Mouse (Mus musculus) bone marrow macrophage, adult 2 months (primary cell): Measurements from ENCODE around the gene Cfap54.

Experiments
- CTCF ChIP-seq: IDR thresholded peaks from 2 replicates; pipeline ENCODE4 v1.5.1; 2012; ENCODE audit warnings: low read depth, mild to moderate bottlenecking, low read length, moderate library complexity
- POLR2A ChIP-seq: IDR thresholded peaks from 2 replicates; pipeline ENCODE4 v1.6.1; 2012; ENCODE audit warnings: mild to moderate bottlenecking, low read depth, low read length, borderline replicate concordance

- TF ChIP-seq CTCF (no peak), POLR2A (no peak)
These were observed 82.9 kb downstream of the Cfap54 start for GRCm38 (mm10) chr10:92998536-92998935.
